In genomic region chr19:47900558-47900957, GRCm38 (mm10) we compare ENCODE assay signal across 26 mouse cellular contexts. TPM values are rescaled to one million over a fixed set of nuclear protein-coding genes. Genes with fewer than 3 reads are reported as not detected.
"Had no signal": no experiment of that assay in that cellular context is flagged by ENCODE, and none has a peak within 500 bp of the region (broad histone marks: within the 10 kb centered on the region; RNA-seq: fewer than 3 reads in every experiment).

No protein-coding gene starts in this region.

- DNase-seq: kidney, adult 2 months; kidney, postnatal 25 days; layer of hippocampus, adult 9-11 months; layer of hippocampus, postnatal 36 days; lung, postnatal 10 days; lung, postnatal 36 days; midbrain, embryonic 14.5 days; right cerebral cortex, adult 18-20 months; right cerebral cortex, postnatal 14 days; right cerebral cortex, postnatal 4 days; thymus, adult 2 months had no signal

- H3K27me3 ChIP-seq: limb, embryonic 12.5 days; lung, embryonic 15.5 days; megakaryocyte, embryonic 14.5 days; neural tube, embryonic 12.5 days; neural tube, embryonic 15.5 days; stomach, embryonic 15.5 days had no signal

- H3K27ac ChIP-seq: kidney, postnatal 0 days; layer of hippocampus, adult 2 months; left cerebral cortex, adult 2 months; limb, embryonic 12.5 days; liver, embryonic 14.5 days; lung, embryonic 15.5 days; midbrain, embryonic 10.5 days; neural tube, embryonic 12.5 days; neural tube, embryonic 15.5 days; stomach, embryonic 15.5 days had no signal

- H3K36me3 ChIP-seq: neural tube, embryonic 15.5 days had no signal

- ATAC-seq: intestine, postnatal 0 days had no signal

- H3K9ac ChIP-seq: limb, embryonic 12.5 days; liver, embryonic 14.5 days; lung, embryonic 15.5 days; neural tube, embryonic 12.5 days; neural tube, embryonic 15.5 days; stomach, embryonic 15.5 days had no signal

- H3K9me3 ChIP-seq: limb, embryonic 12.5 days; lung, embryonic 15.5 days; megakaryocyte, embryonic 14.5 days; midbrain, embryonic 10.5 days; neural tube, embryonic 12.5 days; neural tube, embryonic 15.5 days; stomach, embryonic 15.5 days had no signal

- H3K4me2 ChIP-seq: limb, embryonic 12.5 days; lung, embryonic 15.5 days; neural tube, embryonic 12.5 days; neural tube, embryonic 15.5 days; stomach, embryonic 15.5 days had no signal

- H3K4me3 ChIP-seq: layer of hippocampus, adult 2 months; left cerebral cortex, adult 2 months; limb, embryonic 12.5 days; lung, embryonic 15.5 days; megakaryocyte, embryonic 14.5 days; midbrain, embryonic 10.5 days; neural tube, embryonic 12.5 days; neural tube, embryonic 15.5 days; stomach, embryonic 15.5 days had no signal

RNA-seq across cellular contexts. Expression of gene Cfap43, which starts 18.5 kb away (rescaled TPM):
- total RNA-seq: liver, adult 2 months had no signal
- polyA plus RNA-seq: kidney, adult 2 months; large intestine, adult 2 months; liver, adult 2 months had no signal

RNA-seq across cellular contexts. Expression of gene Cfap58, which starts 36.9 kb away (rescaled TPM):
- total RNA-seq: liver, adult 2 months had no signal
- polyA plus RNA-seq: intestine, postnatal 0 days; kidney, embryonic 14.5 days; kidney, postnatal 0 days; large intestine, adult 2 months; liver, adult 2 months; liver, embryonic 14.5 days; stomach, embryonic 15.5 days had no signal
